ENCODE assay signal across 16 mouse cellular contexts in genomic region chr2:20125914-20126313, GRCm38 (mm10).
"Had no signal": no experiment of that assay in that cellular context is flagged by ENCODE, and none has a peak within 500 bp of the region (broad histone marks: within the 10 kb centered on the region; RNA-seq: fewer than 3 reads in every experiment).

No protein-coding gene starts in this region.

- DNase-seq: retina, postnatal 1 day; right cerebral cortex, adult 18-20 months; right cerebral cortex, postnatal 14 days; right cerebral cortex, postnatal 25 days; right cerebral cortex, postnatal 4 days; spleen, adult 18-20 months; thymus, adult 18-20 months; thymus, adult 2 months; thymus, postnatal 14 days; thymus, postnatal 25 days; thymus, postnatal 36 days; thymus, postnatal 4 days had no signal

- H3K36me3 ChIP-seq: neural tube, embryonic 13.5 days; neural tube, embryonic 15.5 days; stomach, embryonic 15.5 days had no signal

- H3K4me3 ChIP-seq: neural tube, embryonic 13.5 days; neural tube, embryonic 15.5 days; stomach, embryonic 15.5 days had no signal

- H3K4me2 ChIP-seq: neural tube, embryonic 13.5 days; neural tube, embryonic 15.5 days; stomach, embryonic 15.5 days had no signal

- H3K4me1 ChIP-seq: neural tube, embryonic 13.5 days; neural tube, embryonic 15.5 days; stomach, embryonic 15.5 days had no signal

- H3K27ac ChIP-seq: neural tube, embryonic 13.5 days; neural tube, embryonic 15.5 days; stomach, embryonic 15.5 days; stomach, postnatal 0 days had no signal

- H3K9me3 ChIP-seq: neural tube, embryonic 13.5 days; neural tube, embryonic 15.5 days; stomach, embryonic 15.5 days had no signal

- H3K9ac ChIP-seq: neural tube, embryonic 13.5 days; neural tube, embryonic 15.5 days; stomach, embryonic 15.5 days had no signal

- H3K27me3 ChIP-seq: neural tube, embryonic 13.5 days; neural tube, embryonic 15.5 days; stomach, embryonic 15.5 days had no signal
